Mouse (Mus musculus) mature B cell (primary cell): ENCODE measurements around the gene Tmem86b.
"Not testable (repeated sequence)": the region's sequence is repeated elsewhere in the genome, so short reads cannot be mapped to it uniquely, and the experiment has no call there.

Experiments
- in situ Hi-C: fragments of 300-500 bp; cut with MboI; formaldehyde crosslinking; loops from 2 replicates; pipeline ENCODE4 v1.14.3; 2019

The Tmem86b gene

GRCm38 (mm10) chr7:4647992-4648391, 16.8 kb upstream of the Tmem86b start:
- in situ Hi-C loops: no loop called here

DNA sequence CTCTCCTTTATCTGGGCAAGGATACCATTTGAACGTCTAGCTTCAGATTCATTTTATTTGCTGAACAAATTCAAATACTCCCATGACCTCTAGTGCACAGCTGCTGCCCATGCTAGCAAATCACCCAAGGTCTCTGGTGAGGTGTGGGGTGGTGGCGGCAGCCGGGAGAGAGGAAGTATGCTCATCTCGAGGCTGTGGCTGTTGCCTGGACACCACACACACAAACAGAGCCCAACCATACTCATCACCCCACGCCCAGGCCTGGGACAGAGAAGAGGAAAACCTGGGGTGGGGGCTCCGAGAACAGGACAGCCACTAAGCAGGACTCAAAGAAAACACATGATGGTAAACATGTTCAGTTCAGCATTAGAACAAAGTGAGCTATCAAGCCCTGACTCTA, 16.1 kb upstream of the Tmem86b start:
- in situ Hi-C loops: no loop called here

- in situ Hi-C loops: no loop called here
Observed at GRCm38 (mm10) chr7:4646806-4647205, 15.6 kb upstream of the Tmem86b start.

DNA sequence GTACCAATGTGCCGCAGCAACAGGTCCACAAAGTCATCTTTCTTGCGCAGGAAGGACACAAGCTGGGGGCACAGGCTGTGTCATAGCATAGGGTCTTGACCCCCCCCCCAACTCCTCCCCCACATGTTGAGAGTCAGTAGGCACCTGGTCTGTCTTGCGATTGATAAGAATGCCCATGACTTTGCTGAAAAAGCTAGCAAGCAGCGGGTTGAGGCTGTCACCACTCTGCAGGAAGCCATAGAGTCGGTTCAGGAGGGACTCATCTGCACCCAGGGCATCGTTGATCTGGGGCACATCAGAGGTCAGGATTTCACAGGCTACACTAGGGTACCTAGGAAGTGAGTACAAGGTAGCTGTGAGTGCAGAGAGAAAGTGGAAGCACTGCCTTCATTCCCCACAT, 12.0 kb upstream of the Tmem86b start:
- in situ Hi-C loops: no loop called here

DNA sequence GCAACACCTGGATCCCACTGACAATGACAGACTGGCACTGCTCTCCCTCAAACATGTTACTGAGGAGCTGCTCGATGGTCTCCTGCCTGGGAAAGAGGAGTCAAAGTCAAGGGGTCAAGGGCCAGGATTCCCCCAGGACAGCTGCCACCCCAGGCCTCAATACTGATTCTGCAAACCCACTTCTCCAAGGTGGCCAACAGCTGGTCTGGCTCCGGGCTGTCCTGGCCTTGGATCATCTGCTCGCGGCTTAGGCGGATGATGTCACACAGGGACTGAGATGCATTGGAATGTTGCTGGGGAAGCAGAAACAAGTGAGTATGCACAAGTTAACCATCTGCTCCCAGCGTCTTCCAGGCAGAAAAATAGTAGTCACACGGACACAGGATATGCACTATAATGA, 10.7 kb upstream of the Tmem86b start:
- in situ Hi-C loops: no loop called here

DNA sequence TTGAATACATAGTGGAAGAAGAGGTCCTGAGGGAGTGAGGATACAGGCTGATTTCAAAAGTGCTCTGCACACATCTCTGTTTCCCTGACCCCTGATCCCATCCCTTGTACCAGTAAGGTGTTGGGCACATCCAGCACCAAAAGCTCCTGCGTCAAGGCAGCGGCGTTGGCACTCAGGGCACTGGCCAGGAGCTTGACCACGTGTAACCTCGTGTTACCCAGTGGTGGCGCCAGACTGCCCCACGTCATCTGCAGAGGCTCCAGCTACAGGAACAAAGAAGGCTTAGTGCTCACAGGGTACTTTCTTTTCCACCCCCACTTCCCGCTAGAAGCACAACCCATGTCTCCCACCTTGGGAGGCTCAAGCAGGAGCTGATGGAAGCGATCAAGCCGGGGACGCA, 9.9 kb upstream of the Tmem86b start:
- in situ Hi-C loops: no loop called here

DNA sequence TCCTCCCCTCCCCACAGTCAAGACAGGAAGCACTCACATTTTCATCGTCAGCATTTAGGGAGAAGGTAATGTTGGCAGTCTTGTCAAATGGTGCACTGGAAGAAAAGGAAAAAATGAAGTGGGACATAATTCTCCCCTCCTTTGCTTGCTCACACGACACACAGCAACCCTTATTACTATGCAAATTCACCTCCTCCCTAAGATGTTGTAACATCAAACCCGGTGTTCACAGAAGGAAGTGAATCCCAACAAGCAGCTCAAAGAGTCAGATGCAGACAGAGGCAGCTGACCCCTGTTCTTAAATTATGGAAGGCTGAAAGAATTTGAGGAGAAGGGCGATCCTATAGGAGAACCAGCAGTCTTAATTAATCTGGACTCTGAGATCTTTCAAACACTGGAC, 5.0 kb upstream of the Tmem86b start:
- in situ Hi-C loops: no loop called here

- in situ Hi-C loops: no loop called here
Observed at GRCm38 (mm10) chr7:4630198-4630597, 1.0 kb downstream of the Tmem86b start.

DNA sequence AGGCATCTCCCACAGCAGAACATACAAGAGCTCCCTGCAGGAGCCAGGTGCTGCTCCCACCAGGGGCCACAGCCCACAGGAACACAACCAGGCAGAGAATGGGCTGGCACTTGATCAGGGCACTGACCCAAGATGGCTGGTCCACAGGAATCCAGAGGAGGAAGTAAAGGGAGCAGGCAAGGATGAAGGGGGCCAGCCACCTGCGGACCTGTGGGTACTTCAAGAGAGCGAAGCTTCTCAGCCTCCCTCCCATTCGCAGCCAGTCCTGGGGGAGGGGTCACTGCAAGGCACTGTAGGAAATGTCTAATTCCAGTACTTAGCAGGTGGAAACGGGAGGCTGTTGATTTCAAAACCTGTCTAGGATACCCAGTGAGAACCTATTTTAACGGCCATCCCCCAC, 1.6 kb downstream of the Tmem86b start:
- in situ Hi-C loops: loop anchor here (10.0 kb wide), 1 partner anchor 165 kb away; the partner anchor contains the start of gene Rpl28

DNA sequence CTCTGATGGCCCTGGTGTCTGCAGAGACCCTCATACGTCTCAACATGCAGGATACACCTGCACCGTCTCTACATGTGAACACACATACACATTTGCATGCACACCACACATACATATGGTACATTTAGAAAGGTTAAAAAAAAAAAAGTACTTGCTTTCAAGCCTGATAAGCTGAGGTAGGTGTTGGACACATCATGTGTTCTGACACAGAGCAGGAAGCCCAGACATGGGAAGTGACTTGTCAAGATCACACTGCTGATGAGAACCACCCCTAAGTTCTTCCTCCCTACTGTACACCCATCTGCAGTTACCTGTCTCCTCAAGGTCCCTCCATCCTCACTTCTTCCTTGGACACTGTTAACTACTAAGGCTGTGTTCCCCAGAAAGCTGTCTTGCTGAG, 5.3 kb downstream of the Tmem86b start:
- in situ Hi-C loops: loop anchor here (10.0 kb wide), 1 partner anchor 169 kb away; the partner anchor contains the start of gene Rpl28

- in situ Hi-C loops: loop anchor here (10.0 kb wide), 1 partner anchor 170 kb away; the partner anchor contains the start of gene Rpl28
Observed at GRCm38 (mm10) chr7:4624343-4624742, 6.9 kb downstream of the Tmem86b start.

DNA sequence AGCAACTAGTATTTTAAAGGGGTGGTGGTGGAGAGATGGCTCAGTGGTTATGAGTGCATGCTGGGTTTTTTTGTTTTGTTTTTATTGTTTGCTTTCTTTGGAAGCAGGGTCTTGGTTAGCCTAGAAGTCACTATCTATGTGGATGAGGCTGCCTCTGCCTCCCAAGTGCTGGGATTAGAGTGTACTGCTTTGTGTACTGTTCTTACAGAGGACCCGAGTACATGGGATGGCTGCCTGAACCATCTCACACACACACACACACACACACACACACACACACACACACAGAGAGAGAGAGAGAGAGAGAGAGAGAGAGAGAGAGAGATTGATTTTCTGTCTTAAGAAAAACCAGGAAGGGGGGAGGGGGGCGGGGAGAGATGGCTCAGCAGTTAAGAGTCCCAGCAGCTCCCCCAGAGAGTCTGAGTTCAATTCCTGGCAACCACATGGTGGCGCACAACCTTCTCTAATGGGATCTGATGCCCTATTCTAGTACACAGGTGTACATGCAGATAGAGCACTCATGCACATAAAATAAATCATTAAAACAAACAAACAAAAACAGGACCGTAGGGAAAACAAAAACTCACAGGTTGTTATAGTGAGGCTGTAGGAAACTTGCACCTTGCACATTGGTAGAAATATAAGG, 7.6 kb downstream of the Tmem86b start:
- in situ Hi-C loops: loop anchor here (10.0 kb wide), 1 partner anchor 171 kb away; the partner anchor contains the start of gene Rpl28

DNA sequence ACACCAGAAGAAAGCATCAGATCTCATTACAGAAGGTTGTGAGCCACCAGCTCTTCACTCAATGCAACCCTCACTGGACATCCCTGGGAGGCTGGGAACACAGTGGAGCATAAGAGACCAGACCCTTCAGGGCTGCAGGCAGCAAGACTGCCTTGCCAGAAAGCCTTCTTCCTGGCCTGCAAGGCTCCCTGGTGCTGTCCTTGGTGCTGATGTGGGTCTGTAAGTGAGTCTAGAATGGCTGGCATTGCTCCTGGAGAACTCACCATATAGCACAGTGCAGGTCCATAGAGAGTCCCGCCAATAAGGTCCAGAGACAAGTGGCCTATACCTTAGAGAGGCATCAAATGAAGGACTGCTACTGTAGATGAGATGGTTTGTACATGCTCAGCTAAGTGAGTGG, 11.2 kb downstream of the Tmem86b start:
- in situ Hi-C loops: loop anchor here (10.0 kb wide), 1 partner anchor 175 kb away; the partner anchor contains the start of gene Rpl28

DNA sequence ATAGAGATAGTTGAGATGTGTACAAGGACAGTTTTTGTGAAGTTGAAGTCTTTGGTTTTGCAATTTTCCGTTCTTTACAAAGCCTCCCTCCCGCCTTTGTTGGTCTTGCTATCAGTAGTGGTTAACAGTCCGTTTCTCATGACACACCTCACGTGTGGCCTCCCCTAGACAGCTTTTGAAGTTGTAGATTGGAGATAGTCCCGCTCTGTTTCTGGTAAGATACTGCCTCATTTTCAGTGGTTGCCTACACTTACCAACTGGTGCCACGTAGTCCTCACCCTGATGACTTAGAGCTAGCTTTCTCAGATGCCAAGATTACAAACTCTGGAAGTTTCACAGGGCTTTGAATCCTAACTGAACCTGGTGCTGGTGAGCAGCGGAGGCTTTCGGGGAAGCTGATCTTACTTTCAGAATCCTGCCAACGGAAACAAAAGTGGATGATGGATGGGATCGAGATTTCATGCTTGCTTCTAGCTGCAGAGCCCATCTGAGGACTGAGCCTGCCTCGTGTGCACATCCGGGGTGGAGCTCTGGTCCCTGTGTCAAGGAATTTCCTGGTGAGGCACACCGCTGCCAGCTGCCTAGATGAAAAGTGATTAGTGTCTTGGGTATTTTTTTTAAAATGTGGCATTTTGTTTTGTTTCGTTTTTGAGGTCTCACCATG, 17.4 kb downstream of the Tmem86b start:
- in situ Hi-C loops: no loop called here

- in situ Hi-C loops: no loop called here
Observed at GRCm38 (mm10) chr7:4612956-4613355, 18.3 kb downstream of the Tmem86b start.

- in situ Hi-C loops: no loop called here
Observed at GRCm38 (mm10) chr7:4612386-4612785, 18.8 kb downstream of the Tmem86b start.

- in situ Hi-C loops: no loop called here
Observed at GRCm38 (mm10) chr7:4611921-4612341, 19.3 kb downstream of the Tmem86b start.

DNA sequence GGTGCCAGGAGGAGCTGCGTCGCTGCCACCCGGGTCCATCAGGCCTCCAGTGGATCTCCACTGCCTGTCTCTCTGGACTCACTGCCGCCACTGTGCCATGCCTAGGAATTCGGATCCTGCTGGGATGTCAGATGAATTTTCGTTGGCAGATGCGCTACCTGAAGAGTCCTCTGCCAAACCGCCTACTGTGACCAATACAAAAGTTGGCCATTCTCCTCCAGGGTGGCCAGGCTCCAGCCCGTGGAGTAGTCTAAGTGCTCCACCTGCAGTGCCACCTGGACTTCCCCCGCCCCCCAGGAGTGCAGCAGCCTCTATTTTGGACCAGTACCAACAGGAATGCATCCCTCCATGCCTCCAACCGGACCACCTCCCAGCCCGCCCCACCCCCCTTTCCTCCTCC, 19.7 kb downstream of the Tmem86b start:
- in situ Hi-C loops: no loop called here

- in situ Hi-C loops: no loop called here
Observed at GRCm38 (mm10) chr7:4608002-4608401, 23.2 kb downstream of the Tmem86b start.

- in situ Hi-C loops: no loop called here
Observed at GRCm38 (mm10) chr7:4603873-4604272, 27.3 kb downstream of the Tmem86b start, which contains the start of gene Ptprh. Gene Ptprh, minus strand, starts transcription at chr7:4604041.

DNA sequence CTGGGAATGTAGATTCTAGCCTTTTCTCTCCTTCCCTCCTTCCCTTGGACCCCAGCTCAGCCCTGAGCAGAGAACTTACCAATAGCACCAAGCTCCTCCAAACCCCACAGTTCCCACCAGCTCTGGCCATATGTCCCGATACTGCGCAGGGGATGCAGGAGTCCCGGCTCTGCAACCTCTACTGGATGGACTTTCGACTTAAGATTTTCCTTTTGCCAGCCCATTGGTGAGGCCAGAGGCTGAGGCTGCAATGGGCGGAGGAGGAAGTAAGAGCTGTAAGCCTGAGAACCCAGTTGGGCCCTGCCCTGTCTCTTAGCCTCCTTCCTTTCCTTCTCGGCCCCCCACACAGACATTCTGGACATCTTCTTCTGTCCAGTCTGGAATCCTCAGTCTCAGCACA, 28.3 kb downstream of the Tmem86b start:
- in situ Hi-C loops: no loop called here

- in situ Hi-C loops: not testable (repeated sequence)
Observed at GRCm38 (mm10) chr7:4597046-4597445, 34.2 kb downstream of the Tmem86b start.

- in situ Hi-C loops: not testable (repeated sequence)
Observed at GRCm38 (mm10) chr7:4581481-4581880, 49.7 kb downstream of the Tmem86b start.
